Mouse (Mus musculus): ENCODE measurements at regions not wholly inside any gene's neighbourhood (a gene's known extent, or its start where the extent isn't known, plus 50 kb on each side); places are given as distances from the start of the nearest gene placed in this dataset.

GRCm38 (mm10) chr10:118979339-118979738 lies 109.3 kb upstream of the Dyrk2 start:
- Histone ChIP-seq H3K4me1 (ENCODE audit: control insufficient read depth, insufficient read depth, low read length) (no peaks in the 10 kb centered on the region), H3K27ac (ENCODE audit: insufficient read depth, low read length) (no peak overlapping the region), H3K4me3 (ENCODE audit: insufficient read depth, low read length) (no peak overlapping the region)
- TF ChIP-seq POLR2A (IDR thresholded peaks at IDR 0.05; ENCODE audit: low read depth, low read length) (no peak), CTCF (IDR thresholded peaks at IDR 0.05; ENCODE audit: borderline replicate concordance, insufficient read depth, low read length) (no peak)

- TF ChIP-seq CTCF (IDR thresholded peaks at IDR 0.05; ENCODE audit: borderline replicate concordance, insufficient read depth, low read length): no peak
- TF ChIP-seq POLR2A (IDR thresholded peaks at IDR 0.05; ENCODE audit: low read depth, low read length): no peak
These were observed 108.3 kb upstream of the Dyrk2 start for GRCm38 (mm10) chr10:118978181-118978743.

GRCm38 (mm10) chr10:118976447-118976846 lies 106.4 kb upstream of the Dyrk2 start:
- no peaks in the 10 kb centered on the region for H3K4me1 ChIP-seq (ENCODE audit: control insufficient read depth, insufficient read depth, low read length)
- H3K4me3 ChIP-seq (ENCODE audit: insufficient read depth, low read length): no peak overlapping the region
- H3K27ac ChIP-seq (ENCODE audit: insufficient read depth, low read length): no peak overlapping the region
- TF ChIP-seq POLR2A (IDR thresholded peaks at IDR 0.05; ENCODE audit: low read depth, low read length): no peak
- no peak for TF ChIP-seq CTCF (IDR thresholded peaks at IDR 0.05; ENCODE audit: borderline replicate concordance, insufficient read depth, low read length)

More at GRCm38 (mm10) chr10:118978181-118978743, 108.3 kb upstream of the Dyrk2 start:
- Histone ChIP-seq H3K4me3 (ENCODE audit: insufficient read depth, low read length) (no peak overlapping the region), H3K27ac (ENCODE audit: insufficient read depth, low read length) (no peak overlapping the region), H3K4me1 (ENCODE audit: control insufficient read depth, insufficient read depth, low read length) (no peaks in the 10 kb centered on the region)

- H3K4me3 ChIP-seq (ENCODE audit: insufficient read depth, low read length): no peak overlapping the region
- no peaks in the 10 kb centered on the region for H3K4me1 ChIP-seq (ENCODE audit: control insufficient read depth, insufficient read depth, low read length)
- no peak overlapping the region for H3K27ac ChIP-seq (ENCODE audit: insufficient read depth, low read length)
- TF ChIP-seq CTCF (IDR thresholded peaks at IDR 0.05; ENCODE audit: borderline replicate concordance, insufficient read depth, low read length) (no peak), POLR2A (IDR thresholded peaks at IDR 0.05; ENCODE audit: low read depth, low read length) (no peak)
These were observed 105.8 kb upstream of the Dyrk2 start for GRCm38 (mm10) chr10:118975772-118976171.

- Histone ChIP-seq H3K4me3 (ENCODE audit: insufficient read depth, low read length) (no peak overlapping the region), H3K27ac (ENCODE audit: insufficient read depth, low read length) (no peak overlapping the region), H3K4me1 (ENCODE audit: control insufficient read depth, insufficient read depth, low read length) (no peaks in the 10 kb centered on the region)
- TF ChIP-seq CTCF (IDR thresholded peaks at IDR 0.05; ENCODE audit: borderline replicate concordance, insufficient read depth, low read length): no peak
- TF ChIP-seq POLR2A (IDR thresholded peaks at IDR 0.05; ENCODE audit: low read depth, low read length): no peak
These were observed 103.3 kb upstream of the Dyrk2 start for GRCm38 (mm10) chr10:118973324-118973723.

- Histone ChIP-seq H3K4me1 (ENCODE audit: control insufficient read depth, insufficient read depth, low read length) (no peaks in the 10 kb centered on the region), H3K27ac (ENCODE audit: insufficient read depth, low read length) (no peak overlapping the region), H3K4me3 (ENCODE audit: insufficient read depth, low read length) (no peak overlapping the region)
- TF ChIP-seq POLR2A (IDR thresholded peaks at IDR 0.05; ENCODE audit: low read depth, low read length): no peak
- TF ChIP-seq CTCF (IDR thresholded peaks at IDR 0.05; ENCODE audit: borderline replicate concordance, insufficient read depth, low read length): no peak
These were observed 102.6 kb upstream of the Dyrk2 start for GRCm38 (mm10) chr10:118972626-118973025.

- TF ChIP-seq POLR2A (IDR thresholded peaks at IDR 0.05; ENCODE audit: low read depth, low read length): no peak
- TF ChIP-seq CTCF (IDR thresholded peaks at IDR 0.05; ENCODE audit: borderline replicate concordance, insufficient read depth, low read length): no peak
- Histone ChIP-seq H3K4me1 (ENCODE audit: control insufficient read depth, insufficient read depth, low read length) (no peaks in the 10 kb centered on the region), H3K4me3 (ENCODE audit: insufficient read depth, low read length) (no peak overlapping the region), H3K27ac (ENCODE audit: insufficient read depth, low read length) (no peak overlapping the region)
These were observed 100.6 kb upstream of the Dyrk2 start for GRCm38 (mm10) chr10:118970457-118971175.

GRCm38 (mm10) chr10:118961713-118962181 lies 91.7 kb upstream of the Dyrk2 start:
- TF ChIP-seq CTCF (IDR thresholded peaks at IDR 0.05; ENCODE audit: borderline replicate concordance, insufficient read depth, low read length): no peak
- Histone ChIP-seq H3K4me3 (ENCODE audit: insufficient read depth, low read length) (no peak overlapping the region), H3K27ac (ENCODE audit: insufficient read depth, low read length) (no peak overlapping the region), H3K4me1 (ENCODE audit: control insufficient read depth, insufficient read depth, low read length) (no peaks in the 10 kb centered on the region)

GRCm38 (mm10) chr10:118960076-118960475 lies 90.1 kb upstream of the Dyrk2 start:
- H3K4me1 ChIP-seq (ENCODE audit: control insufficient read depth, insufficient read depth, low read length): no peaks in the 10 kb centered on the region
- H3K27ac ChIP-seq (ENCODE audit: insufficient read depth, low read length): no peak overlapping the region
- H3K4me3 ChIP-seq (ENCODE audit: insufficient read depth, low read length): no peak overlapping the region
- TF ChIP-seq CTCF (IDR thresholded peaks at IDR 0.05; ENCODE audit: borderline replicate concordance, insufficient read depth, low read length) (no peak), POLR2A (IDR thresholded peaks at IDR 0.05; ENCODE audit: low read depth, low read length) (no peak)

GRCm38 (mm10) chr10:118959623-118960022 lies 89.6 kb upstream of the Dyrk2 start:
- Histone ChIP-seq H3K4me3 (ENCODE audit: insufficient read depth, low read length) (no peak overlapping the region), H3K27ac (ENCODE audit: insufficient read depth, low read length) (no peak overlapping the region), H3K4me1 (ENCODE audit: control insufficient read depth, insufficient read depth, low read length) (no peaks in the 10 kb centered on the region)
- no peak for TF ChIP-seq CTCF (IDR thresholded peaks at IDR 0.05; ENCODE audit: borderline replicate concordance, insufficient read depth, low read length)
- no peak for TF ChIP-seq POLR2A (IDR thresholded peaks at IDR 0.05; ENCODE audit: low read depth, low read length)

All from embryonic fibroblast, embryonic 13.5 days (primary cell).